Mouse (Mus musculus): ENCODE results near the gene Neo1. TPM values are rescaled to one million over a fixed set of nuclear protein-coding genes. Genes with fewer than 3 reads are reported as not detected.

The Neo1 gene
- polyA plus RNA-seq, 1 experiment from 2014 or later: 1.5 TPM

GRCm38 (mm10) chr9:58902869-58903585 lies 133.2 kb downstream of the Neo1 start:
- WGBS (ENCODE audit: missing documents): 50% methylated on average over 6 of the region's 6 CpGs
- H3K4me3 ChIP-seq (ENCODE audit: inconsistent target): no peak overlapping the region
- H3K79me2 ChIP-seq (ENCODE audit: inconsistent target): no peaks in the 10 kb centered on the region
- no peak overlapping the region for H3K27ac ChIP-seq
- H3K36me3 ChIP-seq (ENCODE audit: inconsistent target): no peaks in the 10 kb centered on the region

- Histone ChIP-seq H3K79me2 (ENCODE audit: inconsistent target) (no peaks in the 10 kb centered on the region), H3K4me3 (ENCODE audit: inconsistent target) (no peak overlapping the region), H3K36me3 (ENCODE audit: inconsistent target) (no peaks in the 10 kb centered on the region), H3K27ac (0 out of 2 replicates have a peak overlapping the region, but pooled peaks have one; percentile 5)
Observed at GRCm38 (mm10) chr9:58899602-58900001, 136.6 kb downstream of the Neo1 start.

GRCm38 (mm10) chr9:58891840-58892640 lies 144.2 kb downstream of the Neo1 start:
- WGBS (ENCODE audit: missing documents): 2% methylated on average over 4 of the region's 6 CpGs
- Histone ChIP-seq H3K27ac (peak overlapping the region; percentile 34), H3K36me3 (ENCODE audit: inconsistent target) (no peaks in the 10 kb centered on the region)

GRCm38 (mm10) chr9:58890893-58891292 lies 145.3 kb downstream of the Neo1 start:
- 65% methylated on average over 8 of the region's 8 CpGs for WGBS (ENCODE audit: missing documents)
- Histone ChIP-seq H3K4me3 (ENCODE audit: inconsistent target) (no peak overlapping the region), H3K27ac (no peak overlapping the region), H3K79me2 (ENCODE audit: inconsistent target) (no peaks in the 10 kb centered on the region), H3K36me3 (ENCODE audit: inconsistent target) (no peaks in the 10 kb centered on the region)

More at GRCm38 (mm10) chr9:58891840-58892640, 144.2 kb downstream of the Neo1 start:
- no peaks in the 10 kb centered on the region for H3K79me2 ChIP-seq (ENCODE audit: inconsistent target)
- no peak overlapping the region for H3K4me3 ChIP-seq (ENCODE audit: inconsistent target)

GRCm38 (mm10) chr9:58889782-58890448 lies 146.3 kb downstream of the Neo1 start:
- 92% methylated on average over 12 of the region's 12 CpGs for WGBS (ENCODE audit: missing documents)
- Histone ChIP-seq H3K79me2 (ENCODE audit: inconsistent target) (no peaks in the 10 kb centered on the region), H3K27ac (no peak overlapping the region), H3K4me3 (ENCODE audit: inconsistent target) (no peak overlapping the region), H3K36me3 (ENCODE audit: inconsistent target) (no peaks in the 10 kb centered on the region)

GRCm38 (mm10) chr9:58882686-58883085 lies 153.6 kb downstream of the Neo1 start:
- H3K36me3 ChIP-seq (ENCODE audit: inconsistent target): no peaks in the 10 kb centered on the region
- no peaks in the 10 kb centered on the region for H3K79me2 ChIP-seq (ENCODE audit: inconsistent target)
- no peak overlapping the region for H3K4me3 ChIP-seq (ENCODE audit: inconsistent target)
- no peak overlapping the region for H3K27ac ChIP-seq
- WGBS (ENCODE audit: missing documents): 91% methylated on average over 1 of the region's 1 CpGs

GRCm38 (mm10) chr9:58879836-58880235 lies 156.4 kb downstream of the Neo1 start:
- Histone ChIP-seq H3K4me3 (ENCODE audit: inconsistent target) (no peak overlapping the region), H3K36me3 (ENCODE audit: inconsistent target) (no peaks in the 10 kb centered on the region), H3K79me2 (ENCODE audit: inconsistent target) (no peaks in the 10 kb centered on the region), H3K27ac (no peak overlapping the region)
- WGBS (ENCODE audit: missing documents): 100% methylated on average over 1 of the region's 1 CpGs

GRCm38 (mm10) chr9:58876946-58877625 lies 159.2 kb downstream of the Neo1 start:
- no peak overlapping the region for H3K4me3 ChIP-seq (ENCODE audit: inconsistent target)
- H3K27ac ChIP-seq: no peak overlapping the region
- 95% methylated on average over 6 of the region's 6 CpGs for WGBS (ENCODE audit: missing documents)
- H3K79me2 ChIP-seq (ENCODE audit: inconsistent target): no peaks in the 10 kb centered on the region
- H3K36me3 ChIP-seq (ENCODE audit: inconsistent target): no peaks in the 10 kb centered on the region

GRCm38 (mm10) chr9:58875439-58875838 lies 160.8 kb downstream of the Neo1 start:
- Histone ChIP-seq H3K4me3 (ENCODE audit: inconsistent target) (no peak overlapping the region), H3K36me3 (ENCODE audit: inconsistent target) (no peaks in the 10 kb centered on the region)
- 88% methylated on average over 6 of the region's 6 CpGs for WGBS (ENCODE audit: missing documents)

GRCm38 (mm10) chr9:58874354-58874753 lies 161.9 kb downstream of the Neo1 start:
- Histone ChIP-seq H3K36me3 (ENCODE audit: inconsistent target) (no peaks in the 10 kb centered on the region), H3K27ac (no peak overlapping the region), H3K4me3 (ENCODE audit: inconsistent target) (no peak overlapping the region), H3K79me2 (ENCODE audit: inconsistent target) (no peaks in the 10 kb centered on the region)
- WGBS (ENCODE audit: missing documents): 83% methylated on average over 4 of the region's 4 CpGs

More at GRCm38 (mm10) chr9:58875439-58875838, 160.8 kb downstream of the Neo1 start:
- Histone ChIP-seq H3K79me2 (ENCODE audit: inconsistent target) (no peaks in the 10 kb centered on the region), H3K27ac (no peak overlapping the region)

GRCm38 (mm10) chr9:58873541-58874324 lies 162.5 kb downstream of the Neo1 start:
- Histone ChIP-seq H3K27ac (no peak overlapping the region), H3K36me3 (ENCODE audit: inconsistent target) (no peaks in the 10 kb centered on the region), H3K79me2 (ENCODE audit: inconsistent target) (no peaks in the 10 kb centered on the region), H3K4me3 (ENCODE audit: inconsistent target) (no peak overlapping the region)
- 45% methylated on average over 10 of the region's 10 CpGs for WGBS (ENCODE audit: missing documents)

GRCm38 (mm10) chr9:58871141-58871540 lies 165.1 kb downstream of the Neo1 start:
- Histone ChIP-seq H3K79me2 (ENCODE audit: inconsistent target) (no peaks in the 10 kb centered on the region), H3K27ac (no peak overlapping the region), H3K4me3 (ENCODE audit: inconsistent target) (no peak overlapping the region), H3K36me3 (ENCODE audit: inconsistent target) (no peaks in the 10 kb centered on the region)
- WGBS (ENCODE audit: missing documents): 86% methylated on average over 10 of the region's 10 CpGs

- Histone ChIP-seq H3K79me2 (ENCODE audit: inconsistent target) (no peaks in the 10 kb centered on the region), H3K4me3 (ENCODE audit: inconsistent target) (no peak overlapping the region), H3K36me3 (ENCODE audit: inconsistent target) (no peaks in the 10 kb centered on the region), H3K27ac (no peak overlapping the region)
- WGBS (ENCODE audit: missing documents): 62% methylated on average over 7 of the region's 7 CpGs
Observed at GRCm38 (mm10) chr9:58863826-58864225, 172.4 kb downstream of the Neo1 start.

Measured in macrophage (primary cell).